Mouse (Mus musculus) C2C12 (cell line): ENCODE results near the gene Cyp2f2.

Experiments
- CTCF ChIP-seq: IDR thresholded peaks from one replicate; pipeline ENCODE4 v1.5.1; 2011; ENCODE audit not compliant: control insufficient read depth, insufficient read depth, insufficient read length
- MAX ChIP-seq: IDR thresholded peaks from one replicate; pipeline ENCODE4 v1.6.1; 2011; ENCODE audit warnings: mild to moderate bottlenecking, control low read depth
- USF1 ChIP-seq: IDR thresholded peaks from one replicate; pipeline ENCODE4 v1.6.1; 2011; ENCODE audit warnings: low read depth, mild to moderate bottlenecking, control low read depth, moderate library complexity

DNA sequence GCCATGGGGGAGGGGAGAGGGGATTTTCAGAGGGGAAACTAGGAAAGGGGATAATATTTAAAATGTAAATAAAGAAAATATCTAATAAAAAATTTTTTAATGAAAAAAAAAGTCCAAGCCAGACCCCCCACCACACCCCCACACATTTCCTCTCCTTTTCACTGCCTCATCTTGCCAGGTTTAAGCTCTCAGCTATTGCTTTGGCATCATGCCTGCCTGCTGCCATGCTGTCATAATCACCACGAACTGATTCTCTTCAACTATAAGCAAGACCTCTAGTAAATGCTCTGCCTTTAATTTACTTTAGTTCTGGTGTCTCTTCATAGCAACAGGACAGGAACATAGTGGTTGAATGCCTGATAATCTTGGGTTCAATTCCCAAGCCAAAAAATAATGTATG lies 62.8 kb downstream of the Cyp2f2 start:
- no peak for TF ChIP-seq CTCF
- TF ChIP-seq USF1, result no peak
- TF ChIP-seq MAX, result no peak
